Mouse (Mus musculus) brain, embryonic 14.5 days (tissue): Measurements from ENCODE around the gene Ighmbp2. TPM values are rescaled to one million over a fixed set of nuclear protein-coding genes. Genes with fewer than 3 reads are reported as not detected.

Experiments
- DNase-seq: peaks from one replicate; pipeline ENCODE4 v3.0.0-alpha.2; 2011; ENCODE audit warnings: low read depth
- CTCF ChIP-seq: fragments of 200-500 bp; IDR thresholded peaks from 2 replicates; pipeline ENCODE4 v1.5.1; 2012; ENCODE audit warnings: inconsistent platforms, mild to moderate bottlenecking, moderate library complexity, borderline replicate concordance; ENCODE audit not compliant: insufficient read depth, insufficient read length; ENCODE audit errors: extremely low read depth
- POLR2A ChIP-seq: fragments of 200-500 bp; IDR thresholded peaks from 2 replicates; pipeline ENCODE4 v1.6.1; 2012; ENCODE audit warnings: mild to moderate bottlenecking, inconsistent platforms, borderline replicate concordance; ENCODE audit not compliant: poor library complexity, insufficient read depth, insufficient read length, severe bottlenecking; ENCODE audit errors: extremely low read depth
- polyA plus RNA-seq: library from polyadenylated mRNA; depleted of rRNA; stranded (reverse); fragments of >200 nt; gene quantifications from 2 replicates; pipeline ENCODE4 v1.2.3, GENCODE M21; 2012

The Ighmbp2 gene
- polyA plus RNA-seq, 1 experiment: 11.4 TPM

DNA sequence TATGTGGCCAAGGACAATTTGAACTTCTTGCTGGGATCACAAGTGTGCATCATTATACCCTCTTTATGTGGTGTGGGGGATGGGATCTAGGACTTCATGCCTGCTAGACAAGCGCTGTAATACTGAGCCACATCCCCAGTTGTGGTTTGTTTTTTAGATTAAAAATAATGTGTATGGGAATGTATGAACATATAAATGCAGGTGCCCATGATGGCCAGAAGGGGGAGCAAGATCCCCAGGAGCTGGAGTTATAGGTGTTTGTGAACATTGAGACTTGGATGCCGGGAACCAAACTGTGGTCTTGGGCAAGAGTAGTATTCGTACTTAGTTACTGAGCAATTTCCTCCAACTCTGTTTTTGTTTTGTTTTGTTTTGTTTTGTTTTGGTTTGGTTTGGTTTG lies 38.0 kb upstream of the Ighmbp2 start:
- TF ChIP-seq CTCF (peak; percentile 24; the same call in 1 of the 2 replicates), POLR2A (no peak)
- no peak for DNase-seq

DNA sequence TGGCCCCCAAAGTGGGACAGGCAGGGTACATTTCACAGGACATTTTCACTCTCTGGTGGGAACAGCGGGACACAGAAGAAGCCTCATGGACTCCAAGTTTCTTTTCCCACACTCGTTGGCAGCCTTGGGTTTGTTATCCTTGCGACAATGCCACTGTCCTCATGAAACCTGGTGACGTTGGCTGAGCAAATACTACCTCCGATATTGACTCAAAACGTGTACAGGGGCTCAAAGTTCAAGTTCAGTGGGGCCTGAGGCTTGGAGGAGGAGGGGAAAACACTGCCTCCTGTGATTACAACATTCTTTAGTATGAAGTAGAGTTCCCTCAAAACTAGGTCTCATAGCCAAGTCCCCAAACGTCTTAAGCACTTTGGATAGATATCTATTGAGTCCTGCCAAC lies 37.3 kb upstream of the Ighmbp2 start:
- TF ChIP-seq POLR2A (no peak), CTCF (no peak)
- DNase-seq: no peak

DNA sequence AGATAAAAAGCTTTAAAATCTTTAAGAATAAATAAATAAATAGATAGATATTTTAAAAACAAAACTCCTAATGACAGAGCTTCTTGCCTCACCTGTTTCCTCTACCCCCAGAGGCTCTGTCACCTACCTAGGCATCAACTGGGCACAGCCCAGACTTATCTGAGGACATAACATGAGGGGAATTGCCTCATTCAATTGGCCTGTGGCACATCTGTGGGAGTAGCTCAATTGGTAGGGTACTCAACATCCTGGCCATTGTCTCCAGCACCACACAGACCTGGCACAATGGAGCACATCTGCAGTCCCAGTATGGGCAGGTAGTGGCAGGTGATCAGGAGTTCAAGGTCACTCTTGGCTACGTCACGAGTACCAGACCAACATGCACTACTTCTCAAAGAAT lies 36.5 kb upstream of the Ighmbp2 start:
- TF ChIP-seq POLR2A: no peak
- TF ChIP-seq CTCF: no peak
- DNase-seq: no peak

DNA sequence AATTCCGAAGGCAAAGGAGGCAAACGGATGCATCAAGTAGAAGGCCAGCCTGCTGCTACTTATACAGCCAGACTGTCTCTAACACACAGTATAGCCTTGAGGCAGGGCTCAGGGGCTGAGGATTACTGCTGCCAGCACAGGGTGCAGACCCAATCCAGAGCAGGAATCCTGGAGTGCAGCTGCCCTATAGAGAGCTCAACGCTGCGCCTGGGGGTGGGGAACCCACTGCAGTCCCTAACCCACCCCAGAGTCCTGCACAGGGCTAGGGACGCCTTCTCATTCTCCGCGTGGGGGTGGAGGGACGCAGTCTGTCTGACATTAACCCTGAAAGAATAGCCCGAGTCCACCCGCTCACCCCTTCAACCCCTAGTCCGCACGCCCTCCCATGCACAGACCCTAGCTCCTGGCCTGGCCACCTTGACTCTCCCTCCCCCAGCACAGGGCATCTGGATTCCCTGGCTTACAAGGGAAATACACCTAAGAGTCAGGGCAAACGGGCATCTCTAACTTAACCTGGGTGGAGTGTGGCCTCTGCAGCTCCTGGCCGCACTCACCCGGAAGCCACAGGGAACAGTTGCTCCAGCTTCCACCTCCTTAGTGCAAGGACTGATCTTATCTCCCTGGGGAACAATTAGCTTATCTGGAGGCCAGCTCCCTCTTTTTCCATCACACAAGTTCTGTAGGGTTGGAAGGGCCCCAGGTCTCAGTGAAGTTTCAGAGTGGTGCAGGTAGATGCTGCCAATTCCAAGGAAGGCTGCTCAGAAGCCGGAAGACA lies 24.5 kb upstream of the Ighmbp2 start:
- DNase-seq: no peak
- TF ChIP-seq CTCF (no peak), POLR2A (no peak)

DNA sequence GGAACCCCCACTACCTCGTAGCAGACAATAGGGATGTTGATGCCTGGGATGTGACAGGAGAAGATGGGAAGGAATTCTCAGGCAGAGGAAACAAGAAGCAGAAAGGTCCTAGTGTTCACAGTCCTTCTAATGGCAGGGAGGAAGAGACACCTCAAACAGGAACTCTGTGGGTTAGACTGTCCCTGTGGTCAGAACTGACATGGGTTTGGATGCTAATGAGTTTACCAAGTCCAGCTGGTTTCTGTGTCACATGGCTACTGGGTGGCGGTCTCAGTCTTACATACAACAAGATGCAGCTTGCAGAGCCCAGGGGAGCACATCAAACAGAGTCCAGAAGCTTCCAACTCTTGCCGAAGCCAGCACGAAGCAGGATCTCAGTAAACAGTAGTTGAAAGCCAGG lies 21.2 kb upstream of the Ighmbp2 start:
- no peak for TF ChIP-seq POLR2A
- TF ChIP-seq CTCF: no peak
- no peak for DNase-seq

DNA sequence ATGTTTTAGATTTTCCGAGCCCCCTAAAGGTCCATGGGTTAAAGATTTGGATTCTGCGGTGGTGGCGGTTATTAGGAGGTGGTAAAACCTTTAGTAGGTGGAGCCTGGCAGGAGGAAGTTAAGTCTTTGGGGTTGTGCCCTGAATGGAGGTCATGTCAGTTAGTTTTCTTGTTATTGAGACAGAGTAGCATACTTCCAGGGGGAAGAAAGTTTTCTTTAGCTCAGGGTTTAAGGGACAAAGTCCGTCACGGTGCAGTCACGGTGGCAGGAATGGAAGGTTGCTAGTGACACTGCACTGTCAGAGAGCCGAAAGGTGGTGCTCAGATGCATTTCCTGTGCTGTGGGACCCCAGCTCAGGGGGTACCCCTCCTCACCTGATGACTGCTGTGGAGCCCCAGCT lies 15.0 kb upstream of the Ighmbp2 start:
- TF ChIP-seq CTCF: no peak
- TF ChIP-seq POLR2A: no peak
- no peak for DNase-seq

DNA sequence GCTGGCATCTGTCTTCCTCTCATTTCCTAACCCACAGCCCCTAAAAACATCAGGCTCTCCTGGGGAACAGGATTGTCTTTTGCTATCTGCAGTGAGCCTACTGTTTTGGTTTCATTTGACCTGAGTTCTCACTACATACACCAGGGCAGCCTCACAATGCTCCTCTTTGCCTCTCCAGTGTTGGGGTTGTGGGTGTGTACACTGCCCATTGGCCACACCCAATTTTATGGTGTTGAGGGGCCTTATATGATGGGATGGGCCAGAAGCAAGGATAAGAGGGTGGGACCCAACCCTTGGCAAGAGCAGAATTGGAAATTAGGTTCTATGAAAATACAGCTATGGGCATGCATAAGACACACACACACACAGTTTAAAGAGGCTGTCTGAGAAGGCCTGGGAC lies 14.2 kb upstream of the Ighmbp2 start:
- TF ChIP-seq POLR2A (no peak), CTCF (no peak)
- DNase-seq: no peak

GRCm38 (mm10) chr19:3295245-3295644 lies 12.4 kb upstream of the Ighmbp2 start:
- DNase-seq: no peak
- TF ChIP-seq POLR2A (no peak), CTCF (no peak)

- no peak for TF ChIP-seq POLR2A
- no peak for TF ChIP-seq CTCF
- no peak for DNase-seq
Measured at GRCm38 (mm10) chr19:3292993-3293392, 10.2 kb upstream of the Ighmbp2 start.

DNA sequence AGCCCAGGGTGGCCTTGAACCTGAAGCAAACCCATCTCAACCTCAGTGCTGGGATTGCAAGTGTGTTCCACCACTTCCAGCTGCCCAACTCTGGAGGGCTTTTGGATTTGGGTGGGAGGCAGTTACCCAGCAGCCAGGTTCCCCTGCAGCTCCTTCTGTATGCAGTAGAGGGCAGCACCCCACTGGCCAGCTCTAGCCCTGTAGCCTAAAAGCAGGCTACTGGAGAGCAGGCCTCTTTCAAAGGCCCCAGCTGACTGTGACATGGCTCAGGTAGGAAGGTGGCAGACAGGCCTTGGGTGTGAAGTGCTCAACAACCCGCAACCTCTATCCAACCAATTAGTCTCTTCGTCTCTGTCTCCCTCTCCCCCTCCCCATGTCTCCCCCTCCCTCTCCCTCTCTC lies 9.2 kb upstream of the Ighmbp2 start:
- TF ChIP-seq CTCF (peak; percentile 86), POLR2A (no peak)

GRCm38 (mm10) chr19:3289006-3289405 lies 6.2 kb upstream of the Ighmbp2 start:
- DNase-seq: no peak
- TF ChIP-seq CTCF (no peak), POLR2A (no peak)

More for the DNA sequence above, 9.2 kb upstream of the Ighmbp2 start:
- DNase-seq: peak; percentile 65

DNA sequence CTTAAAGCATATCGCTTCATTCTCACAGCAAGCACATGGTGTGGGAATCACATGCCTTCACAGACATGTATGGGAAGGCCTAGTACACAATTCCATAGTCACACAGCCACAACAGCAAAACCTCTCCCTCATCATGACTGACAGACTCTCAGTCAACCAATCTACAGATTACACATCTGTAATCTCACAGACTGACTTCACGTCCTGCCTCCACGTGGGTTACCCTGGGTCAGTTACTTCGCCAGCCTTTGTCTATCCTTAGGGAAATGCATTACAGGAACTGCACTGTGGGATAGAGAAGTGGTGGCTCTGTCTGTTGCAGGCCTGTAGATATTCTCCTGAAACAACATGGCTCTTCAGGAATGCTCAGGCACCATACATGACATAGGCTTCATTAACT lies 931 bp downstream of the Ighmbp2 start:
- TF ChIP-seq POLR2A (no peak), CTCF (no peak)
- no peak for DNase-seq
